Comparison of ENCODE assay signal across 18 mouse cellular contexts in genomic region chr17:84165735-84166134, GRCm38 (mm10). TPM values are rescaled to one million over a fixed set of nuclear protein-coding genes. Genes with fewer than 3 reads are reported as not detected.
DNase-seq lines count a peak whose midpoint lies in the region; ATAC-seq and TF ChIP-seq lines count a peak whose summit lies in the region.
"Had no signal": no experiment of that assay in that cellular context is flagged by ENCODE, and none has a peak within 500 bp of the region (broad histone marks: within the 10 kb centered on the region; RNA-seq: fewer than 3 reads in every experiment).

No protein-coding gene starts in this region.

- no peak overlapping the region for H3K27ac ChIP-seq in kidney, embryonic 16.5 days (ENCODE audit: low read length)
- no peak overlapping the region for H3K27ac ChIP-seq in thymus, adult 2 months (ENCODE audit: control insufficient read depth, insufficient read depth, low read length)
- H3K27ac ChIP-seq: embryonic facial prominence, embryonic 15.5 days; heart, embryonic 13.5 days; hindbrain, embryonic 14.5 days; limb, embryonic 13.5 days; liver, embryonic 14.5 days had no signal

- DNase-seq in adrenal gland, adult 2 months, result peak; percentile 0
- no peak for DNase-seq in adrenal gland, postnatal 14 days
- DNase-seq in kidney, adult 8-10 months, result no peak
- DNase-seq in lung, adult 2 months, result peak; percentile 1
- DNase-seq in lung, postnatal 14 days, result no peak
- DNase-seq in thymus, adult 18-20 months, result peak; percentile 2 to 7
- no peak for DNase-seq in thymus, adult 2 months
- DNase-seq: adrenal gland, adult 8-10 months; cerebellum, adult 9-11 months; midbrain, embryonic 14.5 days; right cerebral cortex, postnatal 4 days had no signal

- H3K4me3 ChIP-seq in kidney, embryonic 16.5 days (ENCODE audit: low read length), result no peak overlapping the region
- H3K4me3 ChIP-seq in lung, adult 2 months (replicated peaks; ENCODE audit: extremely low read depth, low read depth, low read length), result no peak overlapping the region
- H3K4me3 ChIP-seq in thymus, adult 2 months (ENCODE audit: control insufficient read depth, insufficient read depth, low read length), result no peak overlapping the region
- H3K4me3 ChIP-seq: embryonic facial prominence, embryonic 15.5 days; heart, embryonic 13.5 days; limb, embryonic 13.5 days had no signal

- H3K9me3 ChIP-seq in kidney, embryonic 16.5 days (ENCODE audit: low read length), result no peaks in the 10 kb centered on the region
- H3K9me3 ChIP-seq: embryonic facial prominence, embryonic 15.5 days; heart, embryonic 13.5 days; limb, embryonic 13.5 days had no signal

- H3K4me2 ChIP-seq in kidney, embryonic 16.5 days (replicated peaks; ENCODE audit: low read depth, low read length), result no peak overlapping the region
- H3K4me2 ChIP-seq: embryonic facial prominence, embryonic 15.5 days; heart, embryonic 13.5 days; hindbrain, embryonic 14.5 days; limb, embryonic 13.5 days had no signal

- H3K4me1 ChIP-seq in kidney, embryonic 16.5 days (ENCODE audit: insufficient read depth, low read length), result peaks cover 20% of the 10 kb centered on the region
- H3K4me1 ChIP-seq in lung, adult 2 months (ENCODE audit: control insufficient read depth, insufficient read depth, low read length), result peaks cover 12% of the 10 kb centered on the region
- peaks cover 68% of the 10 kb centered on the region for H3K4me1 ChIP-seq in thymus, adult 2 months (replicated peaks; ENCODE audit: control insufficient read depth, insufficient read depth, low read length)

- TF ChIP-seq CTCF in lung, adult 2 months (IDR thresholded peaks at IDR 0.05; ENCODE audit: insufficient read depth, low read length), result no peak
- no peak for TF ChIP-seq CTCF in thymus, adult 2 months (IDR thresholded peaks at IDR 0.05; ENCODE audit: borderline replicate concordance, control insufficient read depth, extremely low read depth, insufficient read depth, low read length, poor library complexity)

- H3K9ac ChIP-seq in kidney, embryonic 16.5 days (replicated peaks; ENCODE audit: low read length), result no peak overlapping the region
- H3K9ac ChIP-seq: embryonic facial prominence, embryonic 15.5 days; heart, embryonic 13.5 days; hindbrain, embryonic 14.5 days; limb, embryonic 13.5 days; liver, embryonic 14.5 days had no signal

- peak; percentile 23; the same call in 1 of the 2 replicates for ATAC-seq in kidney, embryonic 16.5 days (ENCODE audit: low FRiP score, low TSS enrichment)
- ATAC-seq: forebrain, embryonic 16.5 days had no signal

- TF ChIP-seq POLR2A in lung, adult 2 months (IDR thresholded peaks at IDR 0.05; ENCODE audit: borderline replicate concordance, extremely low read depth, low read depth, low read length), result no peak
- no peak for TF ChIP-seq POLR2A in thymus, adult 2 months (IDR thresholded peaks at IDR 0.05; ENCODE audit: control insufficient read depth, extremely low read depth, insufficient read depth, low read length, poor library complexity)

- H3K27me3 ChIP-seq in kidney, embryonic 16.5 days (ENCODE audit: insufficient read depth, low read length), result no peaks in the 10 kb centered on the region
- H3K27me3 ChIP-seq in thymus, adult 2 months (ENCODE audit: control insufficient read depth, insufficient read depth, low read length), result no peaks in the 10 kb centered on the region
- H3K27me3 ChIP-seq: embryonic facial prominence, embryonic 15.5 days; heart, embryonic 13.5 days; limb, embryonic 13.5 days had no signal

- 73% methylated on average over 3 of the region's 3 CpGs for WGBS in kidney, embryonic 16.5 days
- 79% methylated on average over 3 of the region's 3 CpGs for WGBS in lung, adult 2 months
- 90% methylated on average over 3 of the region's 3 CpGs for WGBS in thymus, adult 2 months

- H3K36me3 ChIP-seq in kidney, embryonic 16.5 days (ENCODE audit: insufficient read depth, low read length), result no peaks in the 10 kb centered on the region
- no peaks in the 10 kb centered on the region for H3K36me3 ChIP-seq in thymus, adult 2 months (ENCODE audit: control insufficient read depth, insufficient read depth, low read length)
- H3K36me3 ChIP-seq: embryonic facial prominence, embryonic 15.5 days; heart, embryonic 13.5 days; limb, embryonic 13.5 days had no signal

RNA-seq across cellular contexts. Expression of gene Zfp36l2, which starts 22.0 kb away (rescaled TPM):
- 10 to 100 TPM; 53.6 to 87.6 TPM for total RNA-seq in adrenal gland, adult 2 months (2021)
- 159 and 170 TPM in 2 replicates for polyA plus RNA-seq in adrenal gland, adult 2 months (2012; rRNA removed)
- total RNA-seq in adrenal gland, postnatal 14 days (2021), result 73.8 and 85.4 TPM in 2 replicates
- 9.5 and 11.4 TPM in 2 replicates for polyA plus RNA-seq in kidney, embryonic 16.5 days (2015; fragmentation: Nextera tagmentation; extraction: Ambion mirVana)
- 101 and 187 TPM in 2 replicates for polyA plus RNA-seq in lung, adult 2 months (2012; rRNA removed)
- polyA plus RNA-seq in thymus, adult 2 months (2012; rRNA removed), result 182 and 287 TPM in 2 replicates

Comparison
In these comparisons a context has a peak if more than half of its experiments do, and no peak if none do; other contexts are left out.
1. DNase-seq: peak in adrenal gland, adult 2 months (single experiment), lung, adult 2 months (single experiment) and thymus, adult 18-20 months (2 of 2); none in adrenal gland, postnatal 14 days (single experiment), kidney, adult 8-10 months (0 of 2), lung, postnatal 14 days (single experiment) and thymus, adult 2 months (single experiment).